Mouse (Mus musculus): Measurements from ENCODE around the gene Acot8. TPM values are rescaled to one million over a fixed set of nuclear protein-coding genes. Genes with fewer than 3 reads are reported as not detected.

The Acot8 gene
- polyA plus RNA-seq, 2 experiments: 14.0 to 31.5 TPM

DNA sequence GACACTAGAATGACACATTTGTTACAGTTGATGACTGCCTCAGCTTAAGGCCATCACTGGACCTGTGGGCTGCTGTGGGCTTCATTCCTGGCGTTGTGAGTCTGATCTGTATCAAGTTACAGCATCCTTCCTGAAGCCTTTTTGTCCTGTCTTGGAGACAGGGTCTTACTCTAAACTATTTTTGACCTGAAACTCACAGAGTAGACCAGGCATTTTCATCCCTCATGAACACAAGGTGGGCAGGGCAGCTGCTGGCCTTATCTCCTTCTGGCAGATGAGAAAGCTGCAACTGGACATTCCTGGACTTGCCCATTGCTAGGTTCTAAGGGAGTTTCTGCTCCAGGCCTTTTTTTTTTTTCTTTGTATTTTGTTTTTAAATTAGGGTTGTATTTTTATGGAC, 46.0 kb downstream of the Acot8 start:
- Histone ChIP-seq H3K27ac (replicated peaks; ENCODE audit: low read depth, low read length) (no peak overlapping the region), H3K4me1 (ENCODE audit: control insufficient read depth, insufficient read depth, low read length) (no peaks in the 10 kb centered on the region), H3K9ac (ENCODE audit: low read depth, low read length, severe bottlenecking) (no peak overlapping the region), H3K27me3 (ENCODE audit: control insufficient read depth, insufficient read depth, low read length) (no peaks in the 10 kb centered on the region), H3K4me3 (replicated peaks; ENCODE audit: low read length) (no peak overlapping the region), H3K4me2 (replicated peaks; ENCODE audit: low read depth, low read length, severe bottlenecking) (no peak overlapping the region), H3K36me3 (ENCODE audit: control insufficient read depth, insufficient read depth, low read length) (peaks cover 97% of the 10 kb centered on the region), H3K9me3 (ENCODE audit: control insufficient read depth, low read length) (no peaks in the 10 kb centered on the region)
- no peak for DNase-seq (ENCODE audit: low spot score)
- no peak for ATAC-seq (ENCODE audit: low FRiP score, low read depth)
- no peak for TF ChIP-seq POLR2A (IDR thresholded peaks at IDR 0.05; ENCODE audit: borderline replicate concordance, extremely low read depth, insufficient read depth, insufficient read length)
- 60% methylated on average over 1 of the region's 1 CpGs for WGBS

DNA sequence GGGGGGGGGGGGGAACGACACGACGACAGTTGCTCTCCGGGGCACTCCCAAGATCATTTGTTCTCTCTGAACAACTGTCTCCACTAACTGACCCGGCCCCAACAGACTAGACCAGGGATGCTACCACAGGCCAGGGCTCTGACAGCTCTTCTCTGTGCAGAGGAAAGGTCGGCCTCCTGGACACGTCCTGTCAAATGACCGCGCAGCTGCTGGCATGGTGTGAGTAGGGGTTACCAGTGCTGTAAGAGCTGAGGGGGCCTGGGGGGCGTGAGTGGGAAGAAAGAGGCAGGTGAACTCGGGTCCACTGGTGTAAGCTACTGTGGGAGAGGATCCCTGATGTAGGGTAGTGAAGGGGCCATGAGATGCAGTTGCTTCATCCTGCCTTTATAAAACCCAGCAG, 46.8 kb downstream of the Acot8 start:
- Histone ChIP-seq H3K36me3 (ENCODE audit: control insufficient read depth, insufficient read depth, low read length) (peaks cover 96% of the 10 kb centered on the region), H3K4me2 (replicated peaks; ENCODE audit: low read depth, low read length, severe bottlenecking) (no peak overlapping the region), H3K27ac (replicated peaks; ENCODE audit: low read depth, low read length) (no peak overlapping the region), H3K4me3 (replicated peaks; ENCODE audit: low read length) (no peak overlapping the region), H3K9me3 (ENCODE audit: control insufficient read depth, low read length) (no peaks in the 10 kb centered on the region), H3K27me3 (ENCODE audit: control insufficient read depth, insufficient read depth, low read length) (no peaks in the 10 kb centered on the region), H3K4me1 (ENCODE audit: control insufficient read depth, insufficient read depth, low read length) (no peaks in the 10 kb centered on the region), H3K9ac (ENCODE audit: low read depth, low read length, severe bottlenecking) (no peak overlapping the region)
- 91% methylated on average over 9 of the region's 11 CpGs for whole genome bisulfite sequencing
- no peak for DNase-seq (ENCODE audit: low spot score)
- ATAC-seq (ENCODE audit: low FRiP score, low read depth): no peak
- TF ChIP-seq POLR2A (IDR thresholded peaks at IDR 0.05; ENCODE audit: borderline replicate concordance, extremely low read depth, insufficient read depth, insufficient read length): no peak

- no peaks in the 10 kb centered on the region for H3K9me3 ChIP-seq (ENCODE audit: control insufficient read depth, low read length)
- ATAC-seq (ENCODE audit: low FRiP score, low read depth): no peak
- H3K36me3 ChIP-seq (ENCODE audit: control insufficient read depth, insufficient read depth, low read length): peaks cover 96% of the 10 kb centered on the region
- no peak overlapping the region for H3K27ac ChIP-seq (replicated peaks; ENCODE audit: low read depth, low read length)
- H3K4me3 ChIP-seq (replicated peaks; ENCODE audit: low read length): no peak overlapping the region
- TF ChIP-seq POLR2A (IDR thresholded peaks at IDR 0.05; ENCODE audit: borderline replicate concordance, extremely low read depth, insufficient read depth, insufficient read length): no peak
- no peaks in the 10 kb centered on the region for H3K4me1 ChIP-seq (ENCODE audit: control insufficient read depth, insufficient read depth, low read length)
- 95% methylated on average over 2 of the region's 2 CpGs for WGBS
- DNase-seq (ENCODE audit: low spot score): no peak
- no peaks in the 10 kb centered on the region for H3K27me3 ChIP-seq (ENCODE audit: control insufficient read depth, insufficient read depth, low read length)
- no peak overlapping the region for H3K9ac ChIP-seq (ENCODE audit: low read depth, low read length, severe bottlenecking)
- H3K4me2 ChIP-seq (replicated peaks; ENCODE audit: low read depth, low read length, severe bottlenecking): no peak overlapping the region
These were observed 49.9 kb downstream of the Acot8 start for GRCm38 (mm10) chr2:164754800-164755199.

GRCm38 (mm10) chr2:164754105-164754504, 50.6 kb downstream of the Acot8 start:
- peaks cover 92% of the 10 kb centered on the region for H3K36me3 ChIP-seq (ENCODE audit: control insufficient read depth, insufficient read depth, low read length)

GRCm38 (mm10) chr2:164752454-164752853, 52.2 kb downstream of the Acot8 start:
- no peak overlapping the region for H3K4me3 ChIP-seq (replicated peaks; ENCODE audit: low read length)
- no peak overlapping the region for H3K27ac ChIP-seq (replicated peaks; ENCODE audit: low read depth, low read length)
- DNase-seq (ENCODE audit: low spot score): no peak
- H3K36me3 ChIP-seq (ENCODE audit: control insufficient read depth, insufficient read depth, low read length): peaks cover 91% of the 10 kb centered on the region
- no peak for TF ChIP-seq POLR2A (IDR thresholded peaks at IDR 0.05; ENCODE audit: borderline replicate concordance, extremely low read depth, insufficient read depth, insufficient read length)
- H3K9me3 ChIP-seq (ENCODE audit: control insufficient read depth, low read length): no peaks in the 10 kb centered on the region
- H3K9ac ChIP-seq (ENCODE audit: low read depth, low read length, severe bottlenecking): no peak overlapping the region
- no peaks in the 10 kb centered on the region for H3K27me3 ChIP-seq (ENCODE audit: control insufficient read depth, insufficient read depth, low read length)
- no peak overlapping the region for H3K4me2 ChIP-seq (replicated peaks; ENCODE audit: low read depth, low read length, severe bottlenecking)
- WGBS: 90% methylated on average over 2 of the region's 2 CpGs
- ATAC-seq (ENCODE audit: low FRiP score, low read depth): no peak
- no peaks in the 10 kb centered on the region; the same call in 1 of the 2 replicates for H3K4me1 ChIP-seq (ENCODE audit: control insufficient read depth, insufficient read depth, low read length)

More at GRCm38 (mm10) chr2:164754105-164754504, 50.6 kb downstream of the Acot8 start:
- 86% methylated on average over 11 of the region's 11 CpGs for WGBS
- Histone ChIP-seq H3K9me3 (ENCODE audit: control insufficient read depth, low read length) (no peaks in the 10 kb centered on the region), H3K27ac (replicated peaks; ENCODE audit: low read depth, low read length) (no peak overlapping the region), H3K4me1 (ENCODE audit: control insufficient read depth, insufficient read depth, low read length) (no peaks in the 10 kb centered on the region), H3K27me3 (ENCODE audit: control insufficient read depth, insufficient read depth, low read length) (no peaks in the 10 kb centered on the region), H3K4me2 (replicated peaks; ENCODE audit: low read depth, low read length, severe bottlenecking) (no peak overlapping the region), H3K4me3 (replicated peaks; ENCODE audit: low read length) (no peak overlapping the region), H3K9ac (ENCODE audit: low read depth, low read length, severe bottlenecking) (no peak overlapping the region)
- DNase-seq (ENCODE audit: low spot score): no peak
- no peak for TF ChIP-seq POLR2A (IDR thresholded peaks at IDR 0.05; ENCODE audit: borderline replicate concordance, extremely low read depth, insufficient read depth, insufficient read length)
- ATAC-seq (ENCODE audit: low FRiP score, low read depth): no peak

GRCm38 (mm10) chr2:164748991-164749390, 55.7 kb downstream of the Acot8 start:
- peaks cover 59% of the 10 kb centered on the region for H3K36me3 ChIP-seq (ENCODE audit: control insufficient read depth, insufficient read depth, low read length)
- 89% methylated on average over 6 of the region's 6 CpGs for WGBS

More at GRCm38 (mm10) chr2:164748991-164749390, 55.7 kb downstream of the Acot8 start:
- no peaks in the 10 kb centered on the region for H3K27me3 ChIP-seq (ENCODE audit: control insufficient read depth, insufficient read depth, low read length)
- no peak for TF ChIP-seq POLR2A (IDR thresholded peaks at IDR 0.05; ENCODE audit: borderline replicate concordance, extremely low read depth, insufficient read depth, insufficient read length)
- H3K4me1 ChIP-seq (ENCODE audit: control insufficient read depth, insufficient read depth, low read length): peaks cover 8% of the 10 kb centered on the region
- H3K27ac ChIP-seq (replicated peaks; ENCODE audit: low read depth, low read length): no peak overlapping the region
- no peaks in the 10 kb centered on the region for H3K9me3 ChIP-seq (ENCODE audit: control insufficient read depth, low read length)
- no peak for DNase-seq (ENCODE audit: low spot score)
- ATAC-seq (ENCODE audit: low FRiP score, low read depth): no peak
- H3K4me3 ChIP-seq (replicated peaks; ENCODE audit: low read length): no peak overlapping the region
- no peak overlapping the region for H3K4me2 ChIP-seq (replicated peaks; ENCODE audit: low read depth, low read length, severe bottlenecking)
- no peak overlapping the region for H3K9ac ChIP-seq (ENCODE audit: low read depth, low read length, severe bottlenecking)
